Mouse (Mus musculus) forebrain, embryonic 11.5 days (tissue): ENCODE measurements at regions not wholly inside any gene's neighbourhood (a gene's known extent, or its start where the extent isn't known, plus 50 kb on each side); places are given as distances from the start of the nearest gene placed in this dataset.

Experiments used
- ATAC-seq: fragments of 200-750 bp; cut with Nextera tagmentation; replicated peaks from 2 replicates; pipeline ENCODE4 v1.8.0; 2017; ENCODE audit warnings: moderate TSS enrichment; ENCODE audit not compliant: low FRiP score
- DNase-seq: peaks from one replicate; pipeline ENCODE4 v3.0.0-alpha.2; 2017; ENCODE audit warnings: low spot score
- H3K27ac ChIP-seq: fragments of 300-500 bp; sonication (generic); 2 replicates; pipeline ENCODE4 v1.5.1; 2014; ENCODE audit warnings: low read depth, low read length
- H3K27me3 ChIP-seq: fragments of 300-500 bp; sonication (generic); 2 replicates; pipeline ENCODE4 v1.6.1; 2014; ENCODE audit warnings: mild to moderate bottlenecking, low read length, mixed read lengths; ENCODE audit not compliant: control insufficient read depth, insufficient read depth
- H3K36me3 ChIP-seq: fragments of 300-500 bp; sonication (generic); 2 replicates; pipeline ENCODE4 v1.6.1; 2014; ENCODE audit warnings: mild to moderate bottlenecking, low read length, moderate library complexity, mixed read lengths; ENCODE audit not compliant: control insufficient read depth, insufficient read depth
- H3K4me1 ChIP-seq: fragments of 300-500 bp; sonication (generic); replicated peaks from 2 replicates; pipeline ENCODE4 v1.6.1; 2014; ENCODE audit warnings: low read length, mixed read lengths; ENCODE audit not compliant: control insufficient read depth, insufficient read depth
- H3K4me2 ChIP-seq: fragments of 300-500 bp; sonication (generic); 2 replicates; pipeline ENCODE4 v1.6.1; 2014; ENCODE audit warnings: low read depth, mild to moderate bottlenecking, low read length, moderate library complexity, mixed read lengths; ENCODE audit not compliant: severe bottlenecking
- H3K4me3 ChIP-seq: fragments of 300-500 bp; sonication (generic); 2 replicates; pipeline ENCODE4 v1.5.1; 2014; ENCODE audit warnings: low read depth, low read length
- H3K9ac ChIP-seq: fragments of 300-500 bp; sonication (generic); 2 replicates; pipeline ENCODE4 v1.6.1; 2014; ENCODE audit warnings: low read length
- H3K9me3 ChIP-seq: fragments of 300-500 bp; sonication (generic); 2 replicates; pipeline ENCODE4 v1.6.1; 2016; ENCODE audit warnings: low read length, mixed read lengths; ENCODE audit not compliant: control insufficient read depth
- WGBS: fragments of 180-500 bp; shearing (Covaris S2); extraction: QIAGEN DNeasy Blood & Tissue Kit; methylation state at CpG from one replicate; pipeline ENCODE4 v1.1.7; 2014; 5-methylcytosine and 5-hydroxymethylcytosine counted together

- Histone ChIP-seq H3K4me3 (no peak overlapping the region), H3K4me1 (no peaks in the 10 kb centered on the region), H3K27ac (no peak overlapping the region), H3K9me3 (no peaks in the 10 kb centered on the region), H3K9ac (no peak overlapping the region), H3K4me2 (no peak overlapping the region), H3K36me3 (no peaks in the 10 kb centered on the region), H3K27me3 (no peaks in the 10 kb centered on the region)
- ATAC-seq (no peak), DNase-seq (no peak)
- WGBS, result 91% methylated on average over 2 of the region's 2 CpGs
Measured at GRCm38 (mm10) chr12:97218445-97218844, 1040.8 kb downstream of the Galc start.

GRCm38 (mm10) chr12:97217608-97218007, 1041.7 kb downstream of the Galc start:
- Histone ChIP-seq H3K4me1 (no peaks in the 10 kb centered on the region), H3K4me3 (no peak overlapping the region), H3K36me3 (no peaks in the 10 kb centered on the region), H3K27me3 (no peaks in the 10 kb centered on the region), H3K9ac (no peak overlapping the region), H3K27ac (no peak overlapping the region), H3K9me3 (no peaks in the 10 kb centered on the region), H3K4me2 (no peak overlapping the region)
- DNase-seq, result no peak
- 86% methylated on average over 7 of the region's 7 CpGs for WGBS
- no peak for ATAC-seq

GRCm38 (mm10) chr12:97203636-97204389, 1055.4 kb downstream of the Galc start:
- Histone ChIP-seq H3K9me3 (no peaks in the 10 kb centered on the region), H3K9ac (no peak overlapping the region), H3K27me3 (no peaks in the 10 kb centered on the region), H3K4me1 (no peaks in the 10 kb centered on the region), H3K4me2 (no peak overlapping the region), H3K27ac (no peak overlapping the region), H3K4me3 (no peak overlapping the region), H3K36me3 (no peaks in the 10 kb centered on the region)
- no peak for DNase-seq
- no peak for ATAC-seq
- whole genome bisulfite sequencing, result 75% methylated on average over 3 of the region's 3 CpGs

- no peaks in the 10 kb centered on the region for H3K36me3 ChIP-seq
- peak; percentile 30; the same call in 1 of the 2 replicates for ATAC-seq
Measured at GRCm38 (mm10) chr12:97161853-97162252, 1097.4 kb downstream of the Galc start.

GRCm38 (mm10) chr12:97161429-97161828, 1097.8 kb downstream of the Galc start:
- no peak overlapping the region for H3K4me2 ChIP-seq
- no peaks in the 10 kb centered on the region for H3K27me3 ChIP-seq
- DNase-seq (no peak), ATAC-seq (peak; percentile 51; the same call in 1 of the 2 replicates)
- H3K27ac ChIP-seq, result no peak overlapping the region
- H3K4me3 ChIP-seq, result no peak overlapping the region
- H3K36me3 ChIP-seq, result no peaks in the 10 kb centered on the region
- WGBS, result 79% methylated on average over 9 of the region's 9 CpGs
- no peaks in the 10 kb centered on the region for H3K4me1 ChIP-seq
- no peaks in the 10 kb centered on the region for H3K9me3 ChIP-seq
- no peak overlapping the region for H3K9ac ChIP-seq

More at GRCm38 (mm10) chr12:97161853-97162252, 1097.4 kb downstream of the Galc start:
- Histone ChIP-seq H3K9ac (no peak overlapping the region), H3K27ac (no peak overlapping the region), H3K4me2 (no peak overlapping the region), H3K27me3 (no peaks in the 10 kb centered on the region), H3K4me1 (no peaks in the 10 kb centered on the region), H3K9me3 (no peaks in the 10 kb centered on the region), H3K4me3 (no peak overlapping the region)
- DNase-seq, result no peak

- 85% methylated on average over 4 of the region's 4 CpGs for WGBS
- no peak overlapping the region for H3K9ac ChIP-seq
- no peaks in the 10 kb centered on the region for H3K36me3 ChIP-seq
- no peaks in the 10 kb centered on the region for H3K27me3 ChIP-seq
- ATAC-seq, result no peak
- H3K4me2 ChIP-seq, result no peak overlapping the region
- no peaks in the 10 kb centered on the region for H3K9me3 ChIP-seq
- no peak for DNase-seq
- no peaks in the 10 kb centered on the region for H3K4me1 ChIP-seq
- H3K4me3 ChIP-seq, result no peak overlapping the region
- no peak overlapping the region for H3K27ac ChIP-seq
Measured at GRCm38 (mm10) chr12:97158332-97158731, 1100.9 kb downstream of the Galc start.

- DNase-seq (no peak), ATAC-seq (no peak)
- Histone ChIP-seq H3K4me3 (no peak overlapping the region), H3K9me3 (no peaks in the 10 kb centered on the region), H3K27ac (no peak overlapping the region), H3K36me3 (no peaks in the 10 kb centered on the region), H3K27me3 (no peaks in the 10 kb centered on the region), H3K9ac (no peak overlapping the region), H3K4me1 (no peaks in the 10 kb centered on the region), H3K4me2 (no peak overlapping the region)
Measured at GRCm38 (mm10) chr12:97157748-97158147, 1101.5 kb downstream of the Galc start.

GRCm38 (mm10) chr12:97156499-97157110, 1102.7 kb downstream of the Galc start:
- Histone ChIP-seq H3K27me3 (no peaks in the 10 kb centered on the region), H3K36me3 (no peaks in the 10 kb centered on the region), H3K27ac (no peak overlapping the region), H3K4me1 (no peaks in the 10 kb centered on the region), H3K4me2 (no peak overlapping the region), H3K9ac (no peak overlapping the region), H3K9me3 (no peaks in the 10 kb centered on the region), H3K4me3 (no peak overlapping the region)
- ATAC-seq (no peak), DNase-seq (no peak)
- 81% methylated on average over 3 of the region's 3 CpGs for WGBS

GRCm38 (mm10) chr12:97142720-97143119, 1116.5 kb downstream of the Galc start:
- no peak for ATAC-seq
- no peak overlapping the region for H3K27ac ChIP-seq
- H3K4me1 ChIP-seq, result no peaks in the 10 kb centered on the region
- DNase-seq, result no peak
- H3K9me3 ChIP-seq, result no peaks in the 10 kb centered on the region
- no peak overlapping the region for H3K9ac ChIP-seq
- WGBS, result 65% methylated on average over 3 of the region's 3 CpGs
- no peak overlapping the region for H3K4me3 ChIP-seq
- no peaks in the 10 kb centered on the region for H3K36me3 ChIP-seq
- H3K27me3 ChIP-seq, result no peaks in the 10 kb centered on the region
- H3K4me2 ChIP-seq, result no peak overlapping the region
